Mouse (Mus musculus) CH12F3 (cell line): ENCODE data around the gene Qtrt2.

Experiments used
- in situ Hi-C: fragments of 300-500 bp; cut with MboI; formaldehyde crosslinking; loops from 2 replicates; pipeline ENCODE4 v1.14.3; 2020; ENCODE audit warnings: low sequenced_read_pairs

Qtrt2 gene

GRCm38 (mm10) chr16:43926341-43926859 lies at the start of gene Qtrt2:
Qtrt2 (minus strand) TSS chr16:43926809.
- in situ Hi-C loops, result no loop called here

GRCm38 (mm10) chr16:43973606-43974220 lies 47.1 kb upstream of the Qtrt2 start:
- in situ Hi-C loops, result no loop called here

- in situ Hi-C loops, result no loop called here
Observed at GRCm38 (mm10) chr16:43973147-43973546, 46.5 kb upstream of the Qtrt2 start.

- in situ Hi-C loops, result no loop called here
Observed at GRCm38 (mm10) chr16:43972391-43972790, 45.8 kb upstream of the Qtrt2 start.

- in situ Hi-C loops, result no loop called here
Observed at GRCm38 (mm10) chr16:43971741-43972140, 45.1 kb upstream of the Qtrt2 start.

GRCm38 (mm10) chr16:43971189-43971588 lies 44.6 kb upstream of the Qtrt2 start:
- in situ Hi-C loops, result no loop called here

- in situ Hi-C loops, result no loop called here
Observed at GRCm38 (mm10) chr16:43970426-43970825, 43.8 kb upstream of the Qtrt2 start.

- in situ Hi-C loops, result no loop called here
Observed at GRCm38 (mm10) chr16:43965781-43966389, 39.3 kb upstream of the Qtrt2 start.

GRCm38 (mm10) chr16:43963780-43964179 lies 37.2 kb upstream of the Qtrt2 start:
- in situ Hi-C loops, result no loop called here

GRCm38 (mm10) chr16:43963291-43963690 lies 36.7 kb upstream of the Qtrt2 start:
- in situ Hi-C loops, result no loop called here

GRCm38 (mm10) chr16:43958038-43958437 lies 31.4 kb upstream of the Qtrt2 start:
- in situ Hi-C loops, result no loop called here

GRCm38 (mm10) chr16:43954913-43955312 lies 28.3 kb upstream of the Qtrt2 start:
- in situ Hi-C loops, result no loop called here

GRCm38 (mm10) chr16:43951591-43951990 lies 25.0 kb upstream of the Qtrt2 start:
- in situ Hi-C loops, result no loop called here

GRCm38 (mm10) chr16:43945869-43946268 lies 19.3 kb upstream of the Qtrt2 start:
- in situ Hi-C loops, result no loop called here

- in situ Hi-C loops, result no loop called here
Observed at GRCm38 (mm10) chr16:43945351-43945750, 18.7 kb upstream of the Qtrt2 start.

- in situ Hi-C loops, result no loop called here
Observed at GRCm38 (mm10) chr16:43940846-43941245, 14.2 kb upstream of the Qtrt2 start.

- in situ Hi-C loops, result no loop called here
Observed at GRCm38 (mm10) chr16:43935892-43936291, 9.3 kb upstream of the Qtrt2 start.

- in situ Hi-C loops, result no loop called here
Observed at GRCm38 (mm10) chr16:43935367-43935766, 8.8 kb upstream of the Qtrt2 start.

- in situ Hi-C loops, result no loop called here
Observed at GRCm38 (mm10) chr16:43934856-43935255, 8.2 kb upstream of the Qtrt2 start.

GRCm38 (mm10) chr16:43933041-43933440 lies 6.4 kb upstream of the Qtrt2 start:
- in situ Hi-C loops, result no loop called here

- in situ Hi-C loops, result no loop called here
Observed at GRCm38 (mm10) chr16:43932319-43932718, 5.7 kb upstream of the Qtrt2 start.

GRCm38 (mm10) chr16:43931502-43931901 lies 4.9 kb upstream of the Qtrt2 start:
- in situ Hi-C loops, result no loop called here

- in situ Hi-C loops, result no loop called here
Observed at GRCm38 (mm10) chr16:43930577-43930976, 4.0 kb upstream of the Qtrt2 start.
